In genomic region chr4:40385284-40385683, GRCm38 (mm10) we compare ENCODE assay signal across 19 mouse cellular contexts.
A peak's percentile ranks its signal among the peaks of the same experiment; 100 is the strongest.
DNase-seq lines count a peak whose midpoint lies in the region; ATAC-seq and TF ChIP-seq lines count a peak whose summit lies in the region.
"Had no signal": no experiment of that assay in that cellular context is flagged by ENCODE, and none has a peak within 500 bp of the region (broad histone marks: within the 10 kb centered on the region; RNA-seq: fewer than 3 reads in every experiment).

No protein-coding gene starts in this region.

- peak; percentile 23 for DNase-seq in forebrain, postnatal 0 days
- no peak for DNase-seq in forebrain, embryonic 11.5 days (ENCODE audit: low spot score)
- peak; percentile 16 for DNase-seq in right cerebral cortex, postnatal 14 days
- DNase-seq in right cerebral cortex, postnatal 10 days (ENCODE audit: low spot score in 2 of 2) = no peak
- peak; percentile 22 to 64 for DNase-seq in left cerebral cortex, postnatal 14 days (ENCODE audit: low spot score in 2 of 2)
- DNase-seq in heart, postnatal 4 days = no peak
- no peak for DNase-seq in heart, postnatal 36 days
- DNase-seq in liver, postnatal 0 days = no peak
- DNase-seq: cerebellum, adult 11 months; cerebellum, postnatal 36 days; kidney, postnatal 10 days; retina, postnatal 1 day; thymus, adult 2 months had no signal

- no peaks in the 10 kb centered on the region for H3K36me3 ChIP-seq in forebrain, postnatal 0 days (ENCODE audit: insufficient read depth)
- H3K36me3 ChIP-seq in forebrain, embryonic 11.5 days (ENCODE audit: control insufficient read depth, insufficient read depth, low read length) = no peaks in the 10 kb centered on the region
- no peaks in the 10 kb centered on the region for H3K36me3 ChIP-seq in liver, postnatal 0 days (replicated peaks; ENCODE audit: insufficient read depth, low read length)
- H3K36me3 ChIP-seq: heart, embryonic 13.5 days; hindbrain, embryonic 10.5 days; lung, embryonic 15.5 days had no signal

- H3K9me3 ChIP-seq in forebrain, postnatal 0 days (ENCODE audit: low read length) = no peaks in the 10 kb centered on the region
- H3K9me3 ChIP-seq in forebrain, embryonic 11.5 days (ENCODE audit: control insufficient read depth, low read length) = no peaks in the 10 kb centered on the region
- no peaks in the 10 kb centered on the region for H3K9me3 ChIP-seq in liver, postnatal 0 days (ENCODE audit: low read length)
- H3K9me3 ChIP-seq: heart, embryonic 13.5 days; hindbrain, embryonic 10.5 days; lung, embryonic 15.5 days had no signal

- no peaks in the 10 kb centered on the region for H3K4me1 ChIP-seq in forebrain, postnatal 0 days (ENCODE audit: insufficient read depth)
- no peaks in the 10 kb centered on the region for H3K4me1 ChIP-seq in forebrain, embryonic 11.5 days (replicated peaks; ENCODE audit: control insufficient read depth, insufficient read depth, low read length)
- H3K4me1 ChIP-seq in liver, postnatal 0 days (ENCODE audit: insufficient read depth) = no peaks in the 10 kb centered on the region
- H3K4me1 ChIP-seq: heart, embryonic 13.5 days; hindbrain, embryonic 10.5 days; lung, embryonic 15.5 days had no signal

- no peak overlapping the region for H3K4me2 ChIP-seq in forebrain, postnatal 0 days (ENCODE audit: low read depth)
- H3K4me2 ChIP-seq in forebrain, embryonic 11.5 days (ENCODE audit: low read depth, low read length, severe bottlenecking) = no peak overlapping the region
- H3K4me2 ChIP-seq in liver, postnatal 0 days (ENCODE audit: low read depth, low read length) = no peak overlapping the region
- H3K4me2 ChIP-seq: heart, embryonic 13.5 days; liver, embryonic 11.5 days; lung, embryonic 15.5 days had no signal

- no peaks in the 10 kb centered on the region for H3K27me3 ChIP-seq in forebrain, postnatal 0 days (ENCODE audit: insufficient read depth, low read length)
- no peaks in the 10 kb centered on the region for H3K27me3 ChIP-seq in forebrain, embryonic 11.5 days (ENCODE audit: control insufficient read depth, insufficient read depth, low read length)
- H3K27me3 ChIP-seq in liver, postnatal 0 days (ENCODE audit: insufficient read depth, low read length) = no peaks in the 10 kb centered on the region
- H3K27me3 ChIP-seq: heart, embryonic 13.5 days; lung, embryonic 15.5 days had no signal

- ATAC-seq in forebrain, postnatal 0 days = no peak
- no peak for ATAC-seq in forebrain, embryonic 11.5 days (replicated peaks; ENCODE audit: low FRiP score)
- ATAC-seq in liver, postnatal 0 days = no peak
- ATAC-seq: intestine, embryonic 16.5 days; midbrain, embryonic 16.5 days had no signal

- intact Hi-C loops in left cerebral cortex, postnatal 14 days (cut with DNase I) = no loop called here
- intact Hi-C loops in heart, postnatal 36 days (cut with DNase I) = no loop called here

- no peak overlapping the region for H3K4me3 ChIP-seq in forebrain, postnatal 0 days (ENCODE audit: low read depth, low read length)
- H3K4me3 ChIP-seq in forebrain, embryonic 11.5 days (ENCODE audit: low read depth, low read length) = no peak overlapping the region
- no peak overlapping the region for H3K4me3 ChIP-seq in liver, postnatal 0 days (ENCODE audit: low read depth, low read length)
- H3K4me3 ChIP-seq: heart, embryonic 13.5 days; hindbrain, embryonic 10.5 days; lung, embryonic 15.5 days had no signal

- TF ChIP-seq CTCF in forebrain, postnatal 0 days (IDR thresholded peaks at IDR 0.05; ENCODE audit: low read depth) = no peak
- no peak for TF ChIP-seq CTCF in liver, postnatal 0 days (IDR thresholded peaks at IDR 0.05; ENCODE audit: low read depth)

- no peak overlapping the region for H3K27ac ChIP-seq in forebrain, postnatal 0 days (ENCODE audit: low read depth, low read length)
- no peak overlapping the region for H3K27ac ChIP-seq in forebrain, embryonic 11.5 days (ENCODE audit: low read depth, low read length)
- no peak overlapping the region for H3K27ac ChIP-seq in liver, postnatal 0 days (ENCODE audit: low read depth)
- H3K27ac ChIP-seq: heart, embryonic 13.5 days; hindbrain, embryonic 10.5 days; lung, embryonic 15.5 days had no signal

- TF ChIP-seq EP300 in liver, postnatal 0 days (IDR thresholded peaks at IDR 0.05; ENCODE audit: low read depth) = no peak

- 45% methylated on average over 9 of the region's 9 CpGs for WGBS in forebrain, postnatal 0 days
- WGBS in forebrain, embryonic 11.5 days = 79% methylated on average over 9 of the region's 9 CpGs
- WGBS in liver, postnatal 0 days (ENCODE audit: insufficient replicate concordance) = 82% methylated on average over 9 of the region's 9 CpGs

- H3K9ac ChIP-seq in forebrain, postnatal 0 days = no peak overlapping the region
- no peak overlapping the region for H3K9ac ChIP-seq in forebrain, embryonic 11.5 days (ENCODE audit: low read length)
- H3K9ac ChIP-seq in liver, postnatal 0 days (replicated peaks) = no peak overlapping the region
- H3K9ac ChIP-seq: heart, embryonic 13.5 days; lung, embryonic 15.5 days had no signal

Comparison
In these comparisons a context has a peak if more than half of its experiments do, and no peak if none do; other contexts are left out.
1. DNase-seq: peak in forebrain, postnatal 0 days (single experiment), right cerebral cortex, postnatal 14 days (single experiment) and left cerebral cortex, postnatal 14 days (2 of 2); none in forebrain, embryonic 11.5 days (single experiment), right cerebral cortex, postnatal 10 days (0 of 2), heart, postnatal 4 days (single experiment), heart, postnatal 36 days (0 of 2) and liver, postnatal 0 days (single experiment).